Mouse (Mus musculus) CH12.LX (cell line): ENCODE results near the gene Col17a1. TPM values are rescaled to one million over a fixed set of nuclear protein-coding genes. Genes with fewer than 3 reads are reported as not detected.

ENCODE experiments used
- DNase-seq: peaks from one replicate; pipeline ENCODE4 v3.0.0-alpha.2; 2013; ENCODE audit errors: extremely low read depth
- H3K27ac ChIP-seq: 2 replicates; pipeline ENCODE4 v1.5.1; 2012; ENCODE audit warnings: low read depth, mild to moderate bottlenecking, control low read depth, moderate library complexity; ENCODE audit not compliant: insufficient read depth
- H3K27me3 ChIP-seq: replicated peaks from 2 replicates; pipeline ENCODE3; 2012; ENCODE audit warnings: inconsistent platforms
- H3K36me3 ChIP-seq, 2 experiments: replicated peaks in 1 of 2; 2 replicates each; pipeline versions ENCODE3 to v1.6.1; 2012; ENCODE audit warnings: inconsistent platforms in 1 of 2, low read length in 1 of 2, mild to moderate bottlenecking in 1 of 2, mixed read lengths in 1 of 2, moderate library complexity in 1 of 2; ENCODE audit not compliant: control insufficient read depth in 1 of 2, insufficient read depth in 1 of 2
- H3K4me1 ChIP-seq, 2 experiments: 2 replicates each; pipeline ENCODE4 v1.6.1; 2012; ENCODE audit warnings: inconsistent platforms in 1 of 2, moderate library complexity in 1 of 2; ENCODE audit not compliant: insufficient read depth in 2 of 2, control insufficient read depth in 1 of 2
- H3K4me2 ChIP-seq: 2 replicates; pipeline ENCODE4 v1.6.1; 2012; ENCODE audit warnings: low read depth, mild to moderate bottlenecking, control low read depth; ENCODE audit not compliant: poor library complexity, insufficient read depth, severe bottlenecking
- H3K4me3 ChIP-seq, 3 experiments: fragments of 150-350 bp in 1 of 3; sonication (generic) in 1 of 3; replicated peaks in 1 of 3; 2 replicates each; pipeline versions ENCODE3 to v1.5.1; 2011 to 2012; ENCODE audit warnings: low read depth in 2 of 3, low read length in 2 of 3, mild to moderate bottlenecking in 2 of 3, moderate library complexity in 2 of 3, control low read depth in 1 of 3, improper control_type of control experiment in 1 of 3, inconsistent platforms in 1 of 3, mixed read lengths in 1 of 3; ENCODE audit not compliant: poor library complexity in 1 of 3
- H3K79me2 ChIP-seq: replicated peaks from 2 replicates; pipeline ENCODE4 v1.6.1; 2012; ENCODE audit warnings: mild to moderate bottlenecking, moderate library complexity; ENCODE audit not compliant: control insufficient read depth, poor library complexity, insufficient read depth, severe bottlenecking; ENCODE audit errors: extremely low read depth
- H3K9ac ChIP-seq: 2 replicates; pipeline ENCODE4 v1.6.1; 2012; ENCODE audit warnings: low read depth, mild to moderate bottlenecking, control low read depth, moderate library complexity; ENCODE audit not compliant: insufficient read depth
- H3K9me3 ChIP-seq: replicated peaks from 2 replicates; pipeline ENCODE3; 2012; ENCODE audit warnings: low read length, inconsistent platforms, mixed read lengths
- E2F4 ChIP-seq: IDR thresholded peaks from 2 replicates; pipeline ENCODE4 v1.6.1; 2011; ENCODE audit warnings: low read depth, low read length, improper control_type of control experiment; ENCODE audit not compliant: insufficient replicate concordance
- EP300 ChIP-seq: IDR thresholded peaks from 2 replicates; pipeline ENCODE4 v1.6.1; 2011; ENCODE audit warnings: low read length, improper control_type of control experiment
- IRF4 ChIP-seq: IDR thresholded peaks from 2 replicates; pipeline ENCODE4 v1.6.1; 2014; ENCODE audit warnings: low read depth, mild to moderate bottlenecking, inconsistent platforms, low read length, improper control_type of control experiment
- JUND ChIP-seq: conservative IDR thresholded peaks from 2 replicates; pipeline ENCODE4 v1.6.1; 2011; ENCODE audit warnings: low read depth, low read length, improper control_type of control experiment
- MAFK ChIP-seq: IDR thresholded peaks from 2 replicates; pipeline ENCODE4 v1.6.1; 2011; ENCODE audit warnings: low read length, improper control_type of control experiment; ENCODE audit not compliant: insufficient replicate concordance
- MEF2A ChIP-seq: IDR thresholded peaks from 2 replicates; pipeline ENCODE4 v1.6.1; 2014; ENCODE audit warnings: low read depth, mild to moderate bottlenecking, inconsistent platforms, low read length, improper control_type of control experiment, borderline replicate concordance
- MYC ChIP-seq: IDR thresholded peaks from 2 replicates; pipeline ENCODE4 v1.6.1; 2011; ENCODE audit warnings: low read depth, mild to moderate bottlenecking, improper control_type of control experiment, low read length
- POLR2A ChIP-seq: IDR thresholded peaks from 2 replicates; pipeline ENCODE4 v1.6.1; 2011; ENCODE audit warnings: low read depth, mild to moderate bottlenecking, improper control_type of control experiment, low read length
- RAD21 ChIP-seq: IDR thresholded peaks from 2 replicates; pipeline ENCODE4 v1.6.1; 2011; ENCODE audit warnings: low read depth, mild to moderate bottlenecking, low read length, improper control_type of control experiment, moderate library complexity
- SIN3A ChIP-seq: IDR thresholded peaks from 2 replicates; pipeline ENCODE4 v1.6.1; 2012; ENCODE audit warnings: low read length, improper control_type of control experiment, inconsistent platforms
- SMC3 ChIP-seq: IDR thresholded peaks from 2 replicates; pipeline ENCODE4 v1.6.1; 2011; ENCODE audit warnings: low read depth, low read length, improper control_type of control experiment
- TBP ChIP-seq: conservative IDR thresholded peaks from 2 replicates; pipeline ENCODE4 v1.6.1; 2011; ENCODE audit warnings: low read depth, low read length, improper control_type of control experiment
- USF1 ChIP-seq: IDR thresholded peaks from 2 replicates; pipeline ENCODE4 v1.6.1; 2014; ENCODE audit warnings: low read depth, mild to moderate bottlenecking, inconsistent platforms, low read length, improper control_type of control experiment
- ZC3H11A ChIP-seq: IDR thresholded peaks from 2 replicates; pipeline ENCODE4 v1.6.1; 2012; ENCODE audit warnings: low read depth, mild to moderate bottlenecking, inconsistent platforms, low read length, improper control_type of control experiment
- ZMIZ1 ChIP-seq: IDR thresholded peaks from 2 replicates; pipeline ENCODE4 v1.6.1; 2012; ENCODE audit warnings: low read depth, mild to moderate bottlenecking, inconsistent platforms, low read length, improper control_type of control experiment
- dilution Hi-C: fragments of 300-500 bp; cut with MboI; formaldehyde crosslinking; loops from 2 replicates; pipeline ENCODE4 v1.14.3; 2020; ENCODE audit warnings: low sequenced_read_pairs; ENCODE audit not compliant: extremely low pct_unique_long_range_greater_than_20kb, extremely low pct_ligation_motif_present
- in situ Hi-C: fragments of 300-500 bp; cut with MboI; formaldehyde crosslinking; loops from 3 replicates; pipeline ENCODE4 v1.14.3; 2019; ENCODE audit warnings: low sequenced_read_pairs, low pct_ligation_motif_present, low pct_unique_long_range_greater_than_20kb, mixed read lengths
- polyA plus RNA-seq: library from polyadenylated mRNA; unstranded; fragments of >175 nt; gene quantifications from 2 replicates; pipeline ENCODE4 v1.2.1, GENCODE M21; 2012; ENCODE audit warnings: low read depth; ENCODE audit not compliant: insufficient read length
- total RNA-seq, 2 experiments: library from RNA; depleted of rRNA; stranded (reverse); fragments of 300-350 nt in 1 of 2; fragments of >200 nt in 1 of 2; gene quantifications; 2 replicates each; pipeline ENCODE4 v1.2.3; 2012 to 2014

Col17a1 gene
- total and polyA plus RNA-seq, 3 experiments: 0.34 to 0.59 (median 0.42) TPM

- in situ Hi-C loops: no loop called here
Measured at GRCm38 (mm10) chr19:47713457-47713856, 21.6 kb upstream of the Col17a1 start.

GRCm38 (mm10) chr19:47710376-47710775, 18.5 kb upstream of the Col17a1 start:
- Histone ChIP-seq H3K27ac (no peak overlapping the region), H3K79me2 (no peaks in the 10 kb centered on the region), H3K9ac (no peak overlapping the region), H3K4me3 (no peak overlapping the region), H3K9me3 (no peaks in the 10 kb centered on the region), H3K36me3 (no peaks in the 10 kb centered on the region), H3K4me1 (peaks cover 2 to 3% of the 10 kb centered on the region in 2 experiments; a peak in 1 of 4 replicates), H3K4me2 (no peak overlapping the region), H3K27me3 (no peaks in the 10 kb centered on the region)
- in situ Hi-C loops: no loop called here
- DNase-seq: no peak
- no peak for TF ChIP-seq EP300
- TF ChIP-seq RAD21: no peak
- no peak for TF ChIP-seq JUND
- TF ChIP-seq MAFK: no peak
- no peak for TF ChIP-seq E2F4
- no peak for TF ChIP-seq MEF2A
- no peak for TF ChIP-seq MYC
- no peak for TF ChIP-seq ZC3H11A
- no peak for TF ChIP-seq SIN3A
- dilution Hi-C loops: no loop called here

More at GRCm38 (mm10) chr19:47713457-47713856, 21.6 kb upstream of the Col17a1 start:
- Histone ChIP-seq H3K4me2 (no peak overlapping the region), H3K9me3 (peaks cover 2% of the 10 kb centered on the region), H3K9ac (no peak overlapping the region), H3K27ac (no peak overlapping the region), H3K4me3 (no peak overlapping the region), H3K36me3 (no peaks in the 10 kb centered on the region), H3K4me1 (no peaks in the 10 kb centered on the region), H3K79me2 (no peaks in the 10 kb centered on the region), H3K27me3 (peaks cover 1% of the 10 kb centered on the region)
- DNase-seq: no peak
- no peak for TF ChIP-seq SMC3
- no peak for TF ChIP-seq USF1
- no peak for TF ChIP-seq POLR2A
- TF ChIP-seq TBP: no peak
- no peak for TF ChIP-seq MEF2A
- dilution Hi-C loops: no loop called here

GRCm38 (mm10) chr19:47705772-47706309, 13.9 kb upstream of the Col17a1 start:
- no peak for DNase-seq
- Histone ChIP-seq H3K9me3 (no peaks in the 10 kb centered on the region), H3K27ac (no peak overlapping the region), H3K9ac (no peak overlapping the region), H3K4me2 (no peak overlapping the region), H3K4me3 (no peak overlapping the region), H3K79me2 (no peaks in the 10 kb centered on the region), H3K27me3 (no peaks in the 10 kb centered on the region), H3K4me1 (peaks cover 3 to 5% of the 10 kb centered on the region in 2 experiments; a peak in 2 of 4 replicates), H3K36me3 (no peaks in the 10 kb centered on the region)
- in situ Hi-C loops: no loop called here
- dilution Hi-C loops: no loop called here
- TF ChIP-seq TBP: 0 out of 2 replicates have a peak, but pooled peaks have one; percentile 38
- TF ChIP-seq IRF4: no peak
- peak; percentile 78 for TF ChIP-seq ZMIZ1
